Mouse (Mus musculus) midbrain, embryonic 15.5 days (tissue): ENCODE measurements around the gene Tagln. TPM values are rescaled to one million over a fixed set of nuclear protein-coding genes. Genes with fewer than 3 reads are reported as not detected.

Experiments
- ATAC-seq: fragments of 200-750 bp; cut with Nextera tagmentation; replicated peaks from 2 replicates; pipeline ENCODE4 v1.8.0; 2017; ENCODE audit warnings: moderate TSS enrichment
- H3K27ac ChIP-seq: fragments of 300-500 bp; sonication (generic); 2 replicates; pipeline ENCODE4 v1.5.1; 2015; ENCODE audit warnings: mild to moderate bottlenecking, inconsistent platforms
- H3K27me3 ChIP-seq: fragments of 300-500 bp; sonication (generic); replicated peaks from 2 replicates; pipeline ENCODE4 v1.6.1; 2015; ENCODE audit warnings: inconsistent platforms
- H3K36me3 ChIP-seq: fragments of 300-500 bp; sonication (generic); replicated peaks from 2 replicates; pipeline ENCODE4 v1.6.1; 2015; ENCODE audit warnings: inconsistent platforms
- H3K4me1 ChIP-seq: fragments of 300-500 bp; sonication (generic); 2 replicates; pipeline ENCODE4 v1.6.1; 2015; ENCODE audit warnings: inconsistent platforms
- H3K4me2 ChIP-seq: fragments of 300-500 bp; sonication (generic); 2 replicates; pipeline ENCODE4 v1.6.1; 2015; ENCODE audit warnings: inconsistent platforms, mild to moderate bottlenecking, moderate library complexity
- H3K4me3 ChIP-seq: fragments of 300-500 bp; sonication (generic); 2 replicates; pipeline ENCODE4 v1.5.1; 2015; ENCODE audit warnings: mild to moderate bottlenecking, inconsistent platforms
- H3K9ac ChIP-seq: fragments of 300-500 bp; sonication (generic); 2 replicates; pipeline ENCODE4 v1.6.1; 2015; ENCODE audit warnings: mild to moderate bottlenecking, inconsistent platforms
- H3K9me3 ChIP-seq: fragments of 300-500 bp; sonication (generic); 2 replicates; pipeline ENCODE4 v1.6.1; 2016; ENCODE audit warnings: inconsistent platforms
- WGBS: fragments of 180-500 bp; shearing (Covaris S2); methylation state at CpG from one replicate; pipeline ENCODE4 v1.1.7; 2015; ENCODE audit warnings: mixed read lengths; 5-methylcytosine and 5-hydroxymethylcytosine counted together
- polyA plus RNA-seq: library from polyadenylated mRNA; unstranded; fragments of >200 nt; fragmentation: Nextera tagmentation; extraction: Ambion mirVana; gene quantifications from 2 replicates; pipeline ENCODE4 v1.2.1, GENCODE M21; 2015

Tagln gene
- polyA plus RNA-seq, 1 experiment from 2014 or later = 5.3 TPM

GRCm38 (mm10) chr9:45943628-45944505 lies 8.0 kb upstream of the Tagln start:
- H3K9me3 ChIP-seq = no peaks in the 10 kb centered on the region
- no peak for ATAC-seq
- H3K27me3 ChIP-seq = no peaks in the 10 kb centered on the region
- H3K4me1 ChIP-seq = no peaks in the 10 kb centered on the region
- H3K9ac ChIP-seq = no peak overlapping the region
- H3K4me2 ChIP-seq = no peak overlapping the region
- no peak overlapping the region for H3K4me3 ChIP-seq
- H3K27ac ChIP-seq = no peak overlapping the region
- 90% methylated on average over 8 of the region's 8 CpGs for WGBS
- H3K36me3 ChIP-seq = peaks cover 32% of the 10 kb centered on the region

- H3K9ac ChIP-seq = no peak overlapping the region
- no peak for ATAC-seq
- no peaks in the 10 kb centered on the region for H3K9me3 ChIP-seq
- H3K27me3 ChIP-seq = no peaks in the 10 kb centered on the region
- no peaks in the 10 kb centered on the region for H3K4me1 ChIP-seq
- H3K4me2 ChIP-seq = no peak overlapping the region
- WGBS = 96% methylated on average over 8 of the region's 8 CpGs
- H3K36me3 ChIP-seq = peaks cover 26% of the 10 kb centered on the region
- no peak overlapping the region for H3K27ac ChIP-seq
- H3K4me3 ChIP-seq = no peak overlapping the region
These were observed 7.1 kb upstream of the Tagln start for GRCm38 (mm10) chr9:45942916-45943315.

GRCm38 (mm10) chr9:45942464-45942863 lies 6.6 kb upstream of the Tagln start:
- WGBS = 94% methylated on average over 16 of the region's 16 CpGs
- H3K27ac ChIP-seq = no peak overlapping the region
- no peak for ATAC-seq
- no peaks in the 10 kb centered on the region for H3K9me3 ChIP-seq
- peaks cover 22% of the 10 kb centered on the region for H3K36me3 ChIP-seq
- no peaks in the 10 kb centered on the region for H3K27me3 ChIP-seq
- no peaks in the 10 kb centered on the region for H3K4me1 ChIP-seq
- no peak overlapping the region for H3K4me3 ChIP-seq
- no peak overlapping the region for H3K9ac ChIP-seq
- no peak overlapping the region for H3K4me2 ChIP-seq

- Histone ChIP-seq H3K4me1 (no peaks in the 10 kb centered on the region), H3K27ac (no peak overlapping the region), H3K36me3 (peaks cover 16% of the 10 kb centered on the region), H3K9me3 (no peaks in the 10 kb centered on the region), H3K4me3 (no peak overlapping the region), H3K27me3 (no peaks in the 10 kb centered on the region), H3K4me2 (no peak overlapping the region), H3K9ac (no peak overlapping the region)
- 65% methylated on average over 18 of the region's 18 CpGs for WGBS
- no peak for ATAC-seq
These were observed 5.6 kb upstream of the Tagln start for GRCm38 (mm10) chr9:45941329-45941888.

GRCm38 (mm10) chr9:45939794-45940193 lies 3.9 kb upstream of the Tagln start:
- ATAC-seq = no peak
- WGBS = 93% methylated on average over 6 of the region's 6 CpGs
- Histone ChIP-seq H3K9ac (no peak overlapping the region), H3K4me2 (no peak overlapping the region), H3K4me3 (no peak overlapping the region), H3K9me3 (no peaks in the 10 kb centered on the region), H3K4me1 (peaks cover 5% of the 10 kb centered on the region), H3K36me3 (peaks cover 7% of the 10 kb centered on the region), H3K27ac (no peak overlapping the region), H3K27me3 (no peaks in the 10 kb centered on the region)

GRCm38 (mm10) chr9:45938952-45939637 lies 3.2 kb upstream of the Tagln start:
- Histone ChIP-seq H3K27me3 (no peaks in the 10 kb centered on the region), H3K4me1 (peaks cover 5% of the 10 kb centered on the region), H3K4me3 (no peak overlapping the region), H3K36me3 (peaks cover 7% of the 10 kb centered on the region), H3K9me3 (no peaks in the 10 kb centered on the region), H3K27ac (no peak overlapping the region), H3K9ac (no peak overlapping the region), H3K4me2 (no peak overlapping the region)
- ATAC-seq = no peak
- 90% methylated on average over 15 of the region's 15 CpGs for WGBS

- no peaks in the 10 kb centered on the region for H3K27me3 ChIP-seq
- H3K9ac ChIP-seq = no peak overlapping the region
- peaks cover 7% of the 10 kb centered on the region for H3K36me3 ChIP-seq
- no peak overlapping the region for H3K4me3 ChIP-seq
- no peak overlapping the region for H3K4me2 ChIP-seq
- ATAC-seq = no peak
- WGBS = 90% methylated on average over 8 of the region's 8 CpGs
- H3K9me3 ChIP-seq = no peaks in the 10 kb centered on the region
- no peak overlapping the region for H3K27ac ChIP-seq
- H3K4me1 ChIP-seq = peaks cover 5% of the 10 kb centered on the region
These were observed 2.2 kb upstream of the Tagln start for GRCm38 (mm10) chr9:45938088-45938487.

- Histone ChIP-seq H3K9me3 (no peaks in the 10 kb centered on the region), H3K36me3 (no peaks in the 10 kb centered on the region; the same call in 1 of the 2 replicates), H3K4me3 (no peak overlapping the region), H3K4me1 (peaks cover 5% of the 10 kb centered on the region), H3K27ac (no peak overlapping the region), H3K9ac (no peak overlapping the region), H3K4me2 (no peak overlapping the region), H3K27me3 (no peaks in the 10 kb centered on the region)
- WGBS = 24% methylated on average over 3 of the region's 3 CpGs
- ATAC-seq = no peak
These were observed 1.0 kb upstream of the Tagln start for GRCm38 (mm10) chr9:45936883-45937282.

GRCm38 (mm10) chr9:45932571-45933415 lies 3.1 kb downstream of the Tagln start:
- Histone ChIP-seq H3K27me3 (no peaks in the 10 kb centered on the region), H3K27ac (no peak overlapping the region), H3K4me3 (no peak overlapping the region), H3K9me3 (no peaks in the 10 kb centered on the region), H3K4me2 (no peak overlapping the region), H3K9ac (no peak overlapping the region), H3K4me1 (peaks cover 5% of the 10 kb centered on the region), H3K36me3 (peaks cover 27% of the 10 kb centered on the region; the same call in 1 of the 2 replicates)
- 85% methylated on average over 11 of the region's 11 CpGs for WGBS
- no peak for ATAC-seq

- Histone ChIP-seq H3K27ac (no peak overlapping the region), H3K4me2 (no peak overlapping the region), H3K4me1 (peaks cover 5% of the 10 kb centered on the region), H3K27me3 (no peaks in the 10 kb centered on the region), H3K36me3 (peaks cover 34% of the 10 kb centered on the region), H3K9ac (no peak overlapping the region), H3K4me3 (no peak overlapping the region), H3K9me3 (no peaks in the 10 kb centered on the region)
- 59% methylated on average over 1 of the region's 1 CpGs for WGBS
- ATAC-seq = no peak
These were observed 3.9 kb downstream of the Tagln start for GRCm38 (mm10) chr9:45931958-45932357.

GRCm38 (mm10) chr9:45929285-45929684 lies 6.6 kb downstream of the Tagln start:
- H3K4me3 ChIP-seq = no peak overlapping the region
- H3K4me2 ChIP-seq = no peak overlapping the region
- H3K4me1 ChIP-seq = no peaks in the 10 kb centered on the region
- ATAC-seq = no peak
- H3K9me3 ChIP-seq = no peaks in the 10 kb centered on the region
- H3K27ac ChIP-seq = no peak overlapping the region
- 90% methylated on average over 5 of the region's 5 CpGs for WGBS
- H3K27me3 ChIP-seq = no peaks in the 10 kb centered on the region
- H3K36me3 ChIP-seq = peaks cover 38% of the 10 kb centered on the region
- H3K9ac ChIP-seq = no peak overlapping the region

- H3K9me3 ChIP-seq = no peaks in the 10 kb centered on the region
- no peak overlapping the region for H3K4me2 ChIP-seq
- H3K4me1 ChIP-seq = no peaks in the 10 kb centered on the region
- no peak for ATAC-seq
- 58% methylated on average over 1 of the region's 1 CpGs for WGBS
- H3K4me3 ChIP-seq = no peak overlapping the region
- no peaks in the 10 kb centered on the region for H3K27me3 ChIP-seq
- peaks cover 57% of the 10 kb centered on the region for H3K36me3 ChIP-seq
- no peak overlapping the region for H3K9ac ChIP-seq
- no peak overlapping the region for H3K27ac ChIP-seq
These were observed 16.0 kb downstream of the Tagln start for GRCm38 (mm10) chr9:45919895-45920294.
